Mouse (Mus musculus): ENCODE measurements around the gene Zcchc4.

- TF ChIP-seq CTCF (IDR thresholded peaks at IDR 0.05; ENCODE audit: low read depth, low read length), result no peak
- no peak for TF ChIP-seq EP300 (IDR thresholded peaks at IDR 0.05; ENCODE audit: insufficient read depth, low read depth, low read length)
Observed at GRCm38 (mm10) chr5:52794109-52794508, 18.9 kb downstream of the Zcchc4 start.

Data from ES-Bruce4 (cell line).